Mouse (Mus musculus): ENCODE data around the gene Nfib.

Nfib gene

DNA sequence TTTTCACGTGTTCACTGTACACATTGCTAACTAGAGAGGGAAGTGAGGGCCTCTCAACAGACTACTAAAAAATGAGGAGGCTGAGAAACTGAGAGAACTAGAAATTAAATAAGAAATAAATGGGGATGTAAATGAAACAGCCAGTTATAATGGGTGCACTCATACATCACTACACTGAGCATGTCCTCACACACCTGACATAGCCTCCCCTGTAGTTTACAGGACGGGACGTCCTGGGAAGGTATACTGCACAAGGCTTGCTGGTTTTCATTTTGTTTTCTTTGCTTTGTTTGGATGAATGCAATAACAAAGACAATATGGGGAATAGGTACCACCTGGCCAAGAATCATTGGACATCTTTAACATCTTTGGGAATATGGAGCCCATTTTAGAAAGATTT lies 211.1 kb downstream of the Nfib start:
- no peak for DNase-seq

GRCm38 (mm10) chr4:82493865-82494264 lies 211.7 kb downstream of the Nfib start:
- no peak for DNase-seq

DNA sequence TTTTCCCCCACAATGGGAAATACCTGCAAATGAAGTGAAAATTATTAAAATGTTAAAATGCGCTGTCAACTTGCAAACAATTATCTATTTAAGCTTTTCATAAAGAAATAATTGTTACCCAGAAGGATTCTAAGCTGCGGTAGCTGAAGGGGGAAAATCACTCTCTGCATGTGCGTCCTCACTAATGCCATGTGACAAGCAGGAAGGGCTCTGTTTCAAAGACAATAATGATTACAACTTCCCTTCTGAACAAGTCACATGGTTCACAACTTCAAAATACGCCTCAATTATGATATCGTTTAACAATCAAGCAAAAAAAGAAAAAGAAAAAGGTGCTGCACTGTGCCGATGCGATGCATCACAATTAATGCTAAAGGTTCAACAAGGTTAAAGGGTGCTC lies 212.2 kb downstream of the Nfib start:
- DNase-seq: no peak

DNA sequence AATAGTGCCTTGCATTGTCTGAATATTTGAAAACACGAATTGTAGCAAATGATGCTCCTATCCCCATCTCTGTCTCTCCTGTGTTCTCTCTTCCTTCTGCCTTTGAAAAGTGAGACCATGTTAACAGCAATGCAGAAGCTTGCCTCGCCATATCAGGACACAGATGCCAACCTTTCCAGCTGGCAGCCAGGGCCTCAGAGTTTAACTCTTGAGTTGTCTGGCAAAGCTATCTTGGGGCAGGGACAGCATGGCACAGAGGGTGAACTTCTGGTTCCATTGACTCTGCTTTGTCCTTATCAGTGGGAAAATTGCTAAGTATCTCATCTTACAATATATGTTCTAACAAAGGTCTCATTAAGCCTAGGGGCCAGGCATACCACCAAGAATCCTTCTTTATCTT lies 212.8 kb downstream of the Nfib start:
- no peak for DNase-seq

GRCm38 (mm10) chr4:82489939-82490338 lies 215.6 kb downstream of the Nfib start:
- DNase-seq: no peak

DNA sequence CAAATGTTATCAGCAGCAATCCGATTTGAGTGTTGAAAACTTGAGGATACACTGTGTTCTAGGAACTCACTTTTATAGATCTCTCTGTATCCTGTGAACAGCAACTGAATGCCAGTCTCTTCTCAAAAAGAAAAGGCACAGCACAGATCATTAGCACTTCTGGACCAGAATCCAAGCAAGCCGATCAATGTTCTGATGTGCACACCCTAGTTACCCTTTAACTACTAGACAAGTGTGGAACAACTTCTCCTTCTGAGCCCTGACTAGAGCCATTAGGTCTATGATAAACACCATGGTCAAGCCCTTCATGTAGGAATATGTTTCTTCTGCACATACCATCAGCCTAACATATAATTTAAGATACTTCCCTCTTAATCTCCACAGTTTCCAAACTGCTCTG lies 219.6 kb downstream of the Nfib start:
- no peak for DNase-seq

- DNase-seq: no peak
Observed at GRCm38 (mm10) chr4:82483871-82484270, 221.7 kb downstream of the Nfib start.

- no peak for DNase-seq
Observed at GRCm38 (mm10) chr4:82483298-82483697, 222.3 kb downstream of the Nfib start.

- no peak for DNase-seq
Observed at GRCm38 (mm10) chr4:82480635-82481034, 224.9 kb downstream of the Nfib start.

- no peak for DNase-seq
Observed at GRCm38 (mm10) chr4:82479394-82479793, 226.2 kb downstream of the Nfib start.

- no peak for DNase-seq
Observed at GRCm38 (mm10) chr4:82477742-82478141, 227.8 kb downstream of the Nfib start.

- DNase-seq: no peak
Observed at GRCm38 (mm10) chr4:82476411-82476810, 229.1 kb downstream of the Nfib start.

DNA sequence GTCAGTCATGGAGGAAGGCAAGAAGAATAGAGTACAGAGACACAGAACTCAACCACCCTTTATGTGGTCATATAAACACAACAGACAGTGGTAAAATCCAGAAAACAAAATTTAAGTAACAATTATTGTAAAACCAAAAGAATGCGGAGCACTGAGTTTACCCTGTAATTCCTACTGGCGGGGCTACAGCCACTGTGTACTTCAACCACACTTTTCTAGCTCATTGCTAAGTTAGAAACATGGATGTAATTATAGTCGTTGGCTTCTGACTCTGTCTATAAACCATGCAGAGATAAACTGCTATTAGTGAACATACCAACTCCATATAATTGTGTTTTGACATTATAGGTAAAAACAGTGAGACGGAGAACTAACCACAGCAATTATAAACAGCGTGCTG lies 231.2 kb downstream of the Nfib start:
- no peak for DNase-seq

DNA sequence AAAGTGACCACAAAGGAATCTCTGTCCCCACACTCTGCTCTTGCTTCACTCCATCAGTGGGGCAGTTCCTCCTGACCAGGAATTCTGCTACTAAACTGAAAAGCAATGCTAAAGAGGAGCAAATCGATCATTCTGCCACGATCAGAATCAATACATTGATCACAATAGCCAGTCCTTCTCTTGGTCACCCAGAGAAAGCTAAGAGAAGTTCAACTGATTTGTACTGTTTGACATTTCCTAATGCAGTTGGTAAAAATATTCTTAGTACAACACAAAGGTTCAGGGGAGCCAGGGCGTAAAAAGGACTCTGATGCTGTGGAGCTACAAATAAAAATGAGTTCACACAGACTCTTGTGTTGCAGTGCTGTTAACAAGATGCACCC lies 234.6 kb downstream of the Nfib start:
- DNase-seq: no peak

- no peak for DNase-seq
Observed at GRCm38 (mm10) chr4:82470212-82470937, 235.2 kb downstream of the Nfib start.

- DNase-seq: no peak
Observed at GRCm38 (mm10) chr4:82468944-82469343, 236.6 kb downstream of the Nfib start.

- peak; percentile 68 for DNase-seq
Observed at GRCm38 (mm10) chr4:82466717-82467116, 238.8 kb downstream of the Nfib start.

DNA sequence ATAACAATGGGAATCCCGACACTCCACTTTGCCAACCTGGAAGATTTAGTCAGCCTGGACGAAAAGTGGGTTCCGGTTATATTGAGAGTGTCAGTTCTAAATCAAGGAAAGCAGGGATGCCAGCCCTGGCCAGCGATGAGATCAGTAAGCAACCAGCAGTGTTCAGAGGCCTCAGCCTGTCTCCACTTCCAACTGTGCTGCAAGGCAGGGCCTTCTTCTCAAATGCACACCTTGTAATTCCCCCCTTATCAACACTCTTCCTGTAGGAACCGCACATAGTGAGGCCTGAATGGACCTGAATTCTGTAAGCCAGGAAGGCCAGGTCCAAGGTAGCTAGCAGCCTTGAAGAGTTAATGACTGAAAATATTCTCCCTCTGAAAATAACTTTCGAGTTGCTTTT lies 239.4 kb downstream of the Nfib start:
- peak; percentile 45 for DNase-seq

DNA sequence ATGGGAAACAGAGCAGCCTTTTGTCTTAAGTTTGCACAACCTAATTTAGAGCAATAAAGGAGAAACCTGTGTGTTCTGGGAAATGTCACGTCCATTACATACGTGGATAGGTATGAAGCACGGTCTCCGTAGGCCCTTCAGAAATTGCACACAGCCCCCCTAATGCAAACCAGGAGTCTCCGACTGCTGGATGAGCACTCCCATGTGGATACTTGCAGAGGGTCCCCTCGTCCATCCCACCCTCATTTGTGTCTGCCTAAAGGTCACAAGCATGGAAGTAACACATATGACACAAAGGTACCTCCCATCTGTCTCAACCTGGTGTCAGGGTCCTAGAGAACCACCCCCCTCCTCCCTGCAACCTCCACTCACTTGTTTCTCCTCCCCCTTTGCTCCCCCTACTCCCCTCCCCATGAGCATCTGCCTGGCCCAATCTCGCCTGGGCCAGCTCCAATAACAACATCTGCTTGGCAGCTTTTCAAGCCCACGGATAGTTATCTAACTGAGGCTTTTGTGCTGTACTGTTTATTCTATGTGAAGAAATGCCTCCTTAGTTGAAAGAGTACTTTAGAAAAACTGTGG lies 241.4 kb downstream of the Nfib start:
- peak; percentile 39 for DNase-seq

GRCm38 (mm10) chr4:82463189-82463715 lies 242.3 kb downstream of the Nfib start:
- no peak for DNase-seq

DNA sequence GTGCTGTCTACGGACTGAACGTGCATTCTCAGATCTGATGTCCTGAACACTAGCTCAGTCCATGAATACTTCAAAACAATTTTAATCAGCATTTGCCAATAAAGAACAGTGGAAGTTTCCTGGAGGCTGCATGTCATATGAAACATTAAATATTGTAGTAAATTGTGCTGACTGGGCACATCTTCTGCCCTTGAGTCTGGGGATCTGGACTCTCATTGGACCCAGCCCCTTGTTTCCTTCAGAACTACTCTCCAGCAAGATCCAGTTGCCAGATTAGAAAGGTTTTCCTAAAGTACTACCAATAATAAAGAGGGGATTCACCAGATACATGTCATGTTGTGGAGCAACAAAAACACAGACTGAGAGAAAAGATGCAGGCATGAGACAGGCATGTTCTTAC lies 243.9 kb downstream of the Nfib start:
- no peak for DNase-seq

DNA sequence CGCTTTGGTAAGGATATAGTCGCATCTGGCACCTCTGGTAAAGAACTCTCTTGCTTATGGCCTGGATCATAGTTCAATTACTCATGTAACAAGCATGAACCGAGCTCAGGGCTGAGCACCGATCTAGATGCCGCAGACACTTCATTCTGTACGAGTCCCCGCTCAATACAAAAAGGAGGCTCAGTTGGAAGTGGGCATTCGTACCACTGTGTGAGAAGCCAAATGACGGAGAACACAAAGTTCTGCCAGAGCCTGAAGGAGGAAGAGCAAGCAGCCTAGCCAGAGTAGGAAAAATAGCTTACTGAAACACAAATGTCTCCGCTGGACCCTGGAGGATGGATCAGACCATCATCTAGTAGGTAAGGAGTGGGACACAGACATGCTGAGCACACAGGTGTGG lies 246.7 kb downstream of the Nfib start:
- DNase-seq: no peak

GRCm38 (mm10) chr4:82456908-82457307 lies 248.6 kb downstream of the Nfib start:
- DNase-seq: no peak

- no peak for DNase-seq
Observed at GRCm38 (mm10) chr4:82456323-82456713, 249.2 kb downstream of the Nfib start.

Measured in kidney, adult 11 months (tissue).